Mouse (Mus musculus) brain, embryonic 14.5 days (tissue): Measurements from ENCODE around the gene Magix. TPM values are rescaled to one million over a fixed set of nuclear protein-coding genes. Genes with fewer than 3 reads are reported as not detected.

Source experiments
- DNase-seq: peaks from one replicate; pipeline ENCODE4 v3.0.0-alpha.2; 2011; ENCODE audit warnings: low read depth
- CTCF ChIP-seq: fragments of 200-500 bp; IDR thresholded peaks from 2 replicates; pipeline ENCODE4 v1.5.1; 2012; ENCODE audit warnings: inconsistent platforms, mild to moderate bottlenecking, moderate library complexity, borderline replicate concordance; ENCODE audit not compliant: insufficient read depth, insufficient read length; ENCODE audit errors: extremely low read depth
- POLR2A ChIP-seq: fragments of 200-500 bp; IDR thresholded peaks from 2 replicates; pipeline ENCODE4 v1.6.1; 2012; ENCODE audit warnings: mild to moderate bottlenecking, inconsistent platforms, borderline replicate concordance; ENCODE audit not compliant: poor library complexity, insufficient read depth, insufficient read length, severe bottlenecking; ENCODE audit errors: extremely low read depth
- polyA plus RNA-seq: library from polyadenylated mRNA; depleted of rRNA; stranded (reverse); fragments of >200 nt; gene quantifications from 2 replicates; pipeline ENCODE4 v1.2.3, GENCODE M21; 2012

Gene Magix
- polyA plus RNA-seq, 1 experiment = 0.21 TPM

- TF ChIP-seq CTCF = no peak
- peak; percentile 17; the same call in 1 of the 2 replicates for TF ChIP-seq POLR2A
- peak; percentile 98 for DNase-seq
Observed at GRCm38 (mm10) chrX:7696954-7697381, 15.9 kb upstream of the Magix start, which contains the start of gene Gpkow. Gene Gpkow, plus strand, starts transcription at chrX:7697131.

GRCm38 (mm10) chrX:7696520-7696919, 15.5 kb upstream of the Magix start:
- TF ChIP-seq CTCF (no peak), POLR2A (no peak)
- no peak for DNase-seq

- peak; percentile 36 for DNase-seq
- TF ChIP-seq CTCF = no peak
- TF ChIP-seq POLR2A = no peak
Observed at GRCm38 (mm10) chrX:7692862-7693261, 11.8 kb upstream of the Magix start.

- no peak for TF ChIP-seq POLR2A
- TF ChIP-seq CTCF = no peak
- no peak for DNase-seq
Observed at GRCm38 (mm10) chrX:7690486-7690885, 9.4 kb upstream of the Magix start.

GRCm38 (mm10) chrX:7688321-7688720, 7.3 kb upstream of the Magix start:
- TF ChIP-seq CTCF (no peak), POLR2A (no peak)
- DNase-seq = no peak

GRCm38 (mm10) chrX:7680057-7680412, 1.0 kb downstream of the Magix start:
- DNase-seq = no peak
- TF ChIP-seq CTCF = no peak
- no peak for TF ChIP-seq POLR2A

- TF ChIP-seq POLR2A = no peak
- TF ChIP-seq CTCF = peak; percentile 74
- DNase-seq = peak; percentile 95
Observed at GRCm38 (mm10) chrX:7679405-7680056, 1.5 kb downstream of the Magix start.

- TF ChIP-seq CTCF (no peak), POLR2A (no peak)
- DNase-seq = no peak
Observed at GRCm38 (mm10) chrX:7678986-7679385, 2.1 kb downstream of the Magix start.

- DNase-seq = no peak
- no peak for TF ChIP-seq CTCF
- TF ChIP-seq POLR2A = no peak
Observed at GRCm38 (mm10) chrX:7675001-7675380, 6.1 kb downstream of the Magix start.

GRCm38 (mm10) chrX:7674284-7675000, 6.6 kb downstream of the Magix start:
- TF ChIP-seq POLR2A (no peak), CTCF (no peak)
- DNase-seq = peak; percentile 25

- no peak for DNase-seq
- TF ChIP-seq CTCF (no peak), POLR2A (no peak)
Observed at GRCm38 (mm10) chrX:7673578-7674281, 7.3 kb downstream of the Magix start.

- TF ChIP-seq CTCF = no peak
- no peak for DNase-seq
Observed at GRCm38 (mm10) chrX:7672739-7673138, 8.3 kb downstream of the Magix start.
